Mouse (Mus musculus) stomach, embryonic 15.5 days (tissue): Measurements from ENCODE around the gene Derl3. TPM values are rescaled to one million over a fixed set of nuclear protein-coding genes. Genes with fewer than 3 reads are reported as not detected.

ENCODE experiments used
- ATAC-seq: fragments of 200-750 bp; cut with Nextera tagmentation; 2 replicates; pipeline ENCODE4 v1.8.0; 2017; ENCODE audit warnings: low read depth, moderate number of reproducible peaks, moderate TSS enrichment; ENCODE audit not compliant: insufficient read depth, low FRiP score
- H3K27ac ChIP-seq: fragments of 300-500 bp; sonication (generic); 2 replicates; pipeline ENCODE4 v1.5.1; 2015; ENCODE audit warnings: mild to moderate bottlenecking, inconsistent platforms
- H3K27me3 ChIP-seq: fragments of 300-500 bp; sonication (generic); replicated peaks from 2 replicates; pipeline ENCODE4 v1.6.1; 2015; ENCODE audit warnings: inconsistent platforms
- H3K36me3 ChIP-seq: fragments of 300-500 bp; sonication (generic); 2 replicates; pipeline ENCODE4 v1.6.1; 2015; ENCODE audit warnings: inconsistent platforms
- H3K4me1 ChIP-seq: fragments of 300-500 bp; sonication (generic); 2 replicates; pipeline ENCODE4 v1.6.1; 2015; ENCODE audit warnings: inconsistent platforms
- H3K4me2 ChIP-seq: fragments of 300-500 bp; sonication (generic); 2 replicates; pipeline ENCODE4 v1.6.1; 2015; ENCODE audit warnings: mild to moderate bottlenecking, inconsistent platforms
- H3K4me3 ChIP-seq: fragments of 300-500 bp; sonication (generic); replicated peaks from 2 replicates; pipeline ENCODE4 v1.5.1; 2015; ENCODE audit warnings: inconsistent platforms
- H3K9ac ChIP-seq: fragments of 300-500 bp; sonication (generic); 2 replicates; pipeline ENCODE4 v1.6.1; 2015; ENCODE audit warnings: inconsistent platforms
- H3K9me3 ChIP-seq: fragments of 300-500 bp; sonication (generic); 2 replicates; pipeline ENCODE4 v1.6.1; 2016; ENCODE audit warnings: inconsistent platforms
- WGBS: fragments of 180-500 bp; shearing (Covaris S2); methylation state at CpG from one replicate; pipeline ENCODE4 v1.1.7; 2015; 5-methylcytosine and 5-hydroxymethylcytosine counted together
- polyA plus RNA-seq: library from polyadenylated mRNA; unstranded; fragments of >200 nt; fragmentation: Nextera tagmentation; extraction: Ambion mirVana; gene quantifications from 2 replicates; pipeline ENCODE4 v1.2.1, GENCODE M21; 2015

Derl3 gene
- polyA plus RNA-seq, 1 experiment from 2014 or later, result 6.6 TPM

GRCm38 (mm10) chr10:75936909-75937667 lies 43.9 kb downstream of the Derl3 start:
- 0 out of 2 replicates have a peak overlapping the region, but pooled peaks have one; percentile 14 for H3K4me2 ChIP-seq
- H3K9me3 ChIP-seq, result no peaks in the 10 kb centered on the region
- no peaks in the 10 kb centered on the region for H3K36me3 ChIP-seq
- no peak overlapping the region for H3K4me3 ChIP-seq
- 52% methylated on average over 18 of the region's 18 CpGs for WGBS
- H3K27ac ChIP-seq, result no peak overlapping the region
- ATAC-seq, result no peak
- H3K27me3 ChIP-seq, result no peaks in the 10 kb centered on the region
- no peak overlapping the region for H3K9ac ChIP-seq
- peaks cover 15% of the 10 kb centered on the region; the same call in 1 of the 2 replicates for H3K4me1 ChIP-seq

GRCm38 (mm10) chr10:75937851-75938643 lies 44.8 kb downstream of the Derl3 start:
- no peaks in the 10 kb centered on the region for H3K9me3 ChIP-seq
- no peaks in the 10 kb centered on the region for H3K27me3 ChIP-seq
- H3K4me3 ChIP-seq, result no peak overlapping the region
- H3K4me1 ChIP-seq, result peaks cover 10% of the 10 kb centered on the region; the same call in 1 of the 2 replicates
- H3K36me3 ChIP-seq, result no peaks in the 10 kb centered on the region
- no peak for ATAC-seq
- no peak overlapping the region for H3K4me2 ChIP-seq
- WGBS, result 50% methylated on average over 10 of the region's 10 CpGs
- no peak overlapping the region for H3K9ac ChIP-seq
- H3K27ac ChIP-seq, result no peak overlapping the region

- WGBS, result 52% methylated on average over 9 of the region's 9 CpGs
- H3K9ac ChIP-seq, result no peak overlapping the region
Observed at GRCm38 (mm10) chr10:75939481-75940234, 46.4 kb downstream of the Derl3 start.

GRCm38 (mm10) chr10:75940520-75940919 lies 47.3 kb downstream of the Derl3 start, which contains the start of gene Gm867:
TSS of gene Gm867 (minus strand) at chr10:75940672.
- Histone ChIP-seq H3K9ac (no peak within 1 kb of the TSS), H3K4me1 (peaks cover 10% of the 10 kb centered on the region; the same call in 1 of the 2 replicates), H3K36me3 (no peaks in the 10 kb centered on the region), H3K4me3 (no peak within 1 kb of the TSS; the same call in 1 of the 2 replicates), H3K27me3 (no peaks in the 10 kb centered on the region), H3K4me2 (no peak within 1 kb of the TSS), H3K27ac (no peak within 1 kb of the TSS), H3K9me3 (no peaks in the 10 kb centered on the region)
- no peak for ATAC-seq
- 82% methylated on average over 5 of the region's 5 CpGs for WGBS

More at GRCm38 (mm10) chr10:75939481-75940234, 46.4 kb downstream of the Derl3 start:
- H3K36me3 ChIP-seq, result no peaks in the 10 kb centered on the region
- H3K9me3 ChIP-seq, result no peaks in the 10 kb centered on the region
- H3K4me1 ChIP-seq, result peaks cover 14% of the 10 kb centered on the region; the same call in 1 of the 2 replicates
- H3K27me3 ChIP-seq, result no peaks in the 10 kb centered on the region
- H3K27ac ChIP-seq, result no peak overlapping the region
- no peak; the same call in 1 of the 2 replicates for ATAC-seq
- no peak overlapping the region for H3K4me2 ChIP-seq
- no peak overlapping the region; the same call in 1 of the 2 replicates for H3K4me3 ChIP-seq

GRCm38 (mm10) chr10:75941042-75941824 lies 48.0 kb downstream of the Derl3 start:
- Histone ChIP-seq H3K36me3 (no peaks in the 10 kb centered on the region), H3K4me2 (no peak overlapping the region), H3K27me3 (no peaks in the 10 kb centered on the region), H3K4me1 (0 out of 2 replicates have a peak, but pooled peaks cover 4% of the 10 kb centered on the region), H3K9me3 (no peaks in the 10 kb centered on the region), H3K4me3 (no peak overlapping the region), H3K9ac (no peak overlapping the region), H3K27ac (no peak overlapping the region)
- no peak for ATAC-seq
- WGBS, result 69% methylated on average over 9 of the region's 9 CpGs

- H3K27me3 ChIP-seq, result no peaks in the 10 kb centered on the region
- no peak within 1 kb of the TSS for H3K9ac ChIP-seq
- no peak within 1 kb of the TSS for H3K4me2 ChIP-seq
- H3K9me3 ChIP-seq, result no peaks in the 10 kb centered on the region
- H3K36me3 ChIP-seq, result no peaks in the 10 kb centered on the region
- WGBS, result 80% methylated on average over 15 of the region's 15 CpGs
- H3K27ac ChIP-seq, result peak within 1 kb of the TSS; percentile 53
- ATAC-seq, result no peak
- H3K4me1 ChIP-seq, result 0 out of 2 replicates have a peak, but pooled peaks cover 4% of the 10 kb centered on the region
- no peak within 1 kb of the TSS for H3K4me3 ChIP-seq
Observed at GRCm38 (mm10) chr10:75942736-75943477, 49.7 kb downstream of the Derl3 start, which contains the start of gene Vpreb3. TSS of gene Vpreb3 (plus strand) at chr10:75943057.

GRCm38 (mm10) chr10:75944066-75944772 lies 51.0 kb downstream of the Derl3 start:
- peak overlapping the region; percentile 53 for H3K27ac ChIP-seq

GRCm38 (mm10) chr10:75945213-75945612 lies 52.0 kb downstream of the Derl3 start:
- 89% methylated on average over 7 of the region's 7 CpGs for WGBS
- Histone ChIP-seq H3K36me3 (no peaks in the 10 kb centered on the region), H3K4me1 (0 out of 2 replicates have a peak, but pooled peaks cover 4% of the 10 kb centered on the region), H3K9me3 (no peaks in the 10 kb centered on the region), H3K4me2 (no peak overlapping the region), H3K27ac (no peak overlapping the region), H3K9ac (no peak overlapping the region), H3K4me3 (no peak overlapping the region), H3K27me3 (no peaks in the 10 kb centered on the region)
- no peak for ATAC-seq

More at GRCm38 (mm10) chr10:75944066-75944772, 51.0 kb downstream of the Derl3 start:
- no peak for ATAC-seq
- no peaks in the 10 kb centered on the region for H3K36me3 ChIP-seq
- H3K4me1 ChIP-seq, result 0 out of 2 replicates have a peak, but pooled peaks cover 4% of the 10 kb centered on the region
- H3K27me3 ChIP-seq, result no peaks in the 10 kb centered on the region
- no peak overlapping the region for H3K4me2 ChIP-seq
- no peak overlapping the region for H3K4me3 ChIP-seq
- WGBS, result 29% methylated on average over 11 of the region's 11 CpGs
- H3K9ac ChIP-seq, result no peak overlapping the region
- no peaks in the 10 kb centered on the region for H3K9me3 ChIP-seq
